Mouse (Mus musculus): Measurements from ENCODE around the gene Mcur1. TPM values are rescaled to one million over a fixed set of nuclear protein-coding genes. Genes with fewer than 3 reads are reported as not detected.

Gene Mcur1
- polyA plus RNA-seq, 1 experiment from 2014 or later = 21.5 TPM

DNA sequence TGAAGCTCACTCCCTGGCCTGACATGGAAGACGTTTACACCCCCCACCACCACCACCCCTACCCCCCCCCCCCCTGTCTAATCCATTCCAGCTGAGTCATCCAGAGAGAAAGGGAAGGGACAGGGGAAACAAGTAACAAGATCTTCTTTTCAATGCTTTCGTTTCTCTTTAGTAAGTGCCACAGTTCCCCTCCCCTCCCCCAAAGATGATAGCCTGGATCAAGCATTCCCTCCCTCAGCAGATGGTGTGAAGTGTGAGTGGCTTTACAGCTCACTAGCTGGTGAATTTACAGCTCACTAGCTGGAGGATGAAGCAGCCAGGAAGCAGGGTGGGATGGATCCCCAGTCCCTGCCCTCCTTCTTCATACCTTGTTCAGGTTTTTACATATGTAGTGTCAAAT, 63.3 kb downstream of the Mcur1 start:
- no peak overlapping the region for H3K9ac ChIP-seq (ENCODE audit: low read depth, low read length)
- no peaks in the 10 kb centered on the region for H3K27me3 ChIP-seq (ENCODE audit: control insufficient read depth, insufficient read depth, low read length)
- no peak overlapping the region for H3K4me2 ChIP-seq (replicated peaks; ENCODE audit: low read depth, low read length)
- 0% methylated on average over 2 of the region's 2 CpGs for WGBS
- no peak overlapping the region for H3K4me3 ChIP-seq (ENCODE audit: low read length)
- ATAC-seq (ENCODE audit: low FRiP score, low TSS enrichment) = peak; percentile 60
- no peak overlapping the region for H3K27ac ChIP-seq (ENCODE audit: low read depth, low read length)
- H3K36me3 ChIP-seq (ENCODE audit: control insufficient read depth, insufficient read depth, low read length) = no peaks in the 10 kb centered on the region
- peaks cover 3% of the 10 kb centered on the region; the same call in 1 of the 2 replicates for H3K4me1 ChIP-seq (ENCODE audit: control insufficient read depth, insufficient read depth, low read length)
- no peaks in the 10 kb centered on the region for H3K9me3 ChIP-seq (ENCODE audit: control insufficient read depth, low read length)

DNA sequence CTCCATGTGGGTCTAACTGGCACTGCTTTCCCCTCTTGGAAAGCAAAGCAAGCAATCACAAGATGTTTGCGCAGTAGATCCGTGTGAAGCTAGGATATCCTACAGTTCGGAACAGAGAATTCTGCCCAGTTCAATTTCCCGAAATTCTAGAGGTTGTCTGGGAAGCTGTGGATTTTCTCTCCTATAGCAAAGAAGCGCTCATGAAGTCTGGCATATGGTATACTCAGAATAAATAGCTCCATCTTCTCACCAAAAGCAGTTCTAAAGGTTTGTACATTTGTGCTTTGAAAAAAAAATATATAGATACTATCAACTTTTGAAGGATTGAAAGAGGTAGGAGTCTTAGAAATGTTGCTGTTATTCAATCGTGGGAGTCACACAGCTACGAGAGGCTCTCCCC, 64.3 kb downstream of the Mcur1 start:
- WGBS = 84% methylated on average over 7 of the region's 7 CpGs
- no peaks in the 10 kb centered on the region for H3K9me3 ChIP-seq (ENCODE audit: control insufficient read depth, low read length)
- H3K4me1 ChIP-seq (ENCODE audit: control insufficient read depth, insufficient read depth, low read length) = peaks cover 3% of the 10 kb centered on the region; the same call in 1 of the 2 replicates
- H3K4me3 ChIP-seq (ENCODE audit: low read length) = no peak overlapping the region
- no peak overlapping the region for H3K27ac ChIP-seq (ENCODE audit: low read depth, low read length)
- H3K9ac ChIP-seq (ENCODE audit: low read depth, low read length) = no peak overlapping the region
- H3K4me2 ChIP-seq (replicated peaks; ENCODE audit: low read depth, low read length) = no peak overlapping the region
- ATAC-seq (ENCODE audit: low FRiP score, low TSS enrichment) = no peak
- H3K27me3 ChIP-seq (ENCODE audit: control insufficient read depth, insufficient read depth, low read length) = no peaks in the 10 kb centered on the region
- no peaks in the 10 kb centered on the region for H3K36me3 ChIP-seq (ENCODE audit: control insufficient read depth, insufficient read depth, low read length)

DNA sequence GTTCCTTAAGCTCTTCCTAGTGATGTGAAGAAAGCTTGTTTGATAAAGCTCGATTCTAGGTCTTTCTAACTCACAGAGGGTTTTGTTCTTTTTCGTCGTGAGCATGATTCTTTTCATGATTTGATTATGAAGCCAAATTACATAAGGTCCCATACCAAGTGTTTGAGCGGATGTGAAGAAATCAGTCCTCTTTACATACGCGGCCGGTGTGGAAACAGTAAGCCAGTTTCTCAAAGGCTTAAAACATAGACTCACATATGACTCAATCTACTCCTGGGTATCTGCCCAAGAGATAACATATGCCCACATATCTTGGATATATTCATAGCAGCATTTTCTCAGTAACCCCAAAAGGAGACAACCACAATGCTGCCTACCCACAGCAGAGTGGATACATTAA, 66.3 kb downstream of the Mcur1 start:
- H3K9me3 ChIP-seq (ENCODE audit: control insufficient read depth, low read length) = no peaks in the 10 kb centered on the region
- H3K9ac ChIP-seq (ENCODE audit: low read depth, low read length) = no peak overlapping the region
- no peaks in the 10 kb centered on the region for H3K36me3 ChIP-seq (ENCODE audit: control insufficient read depth, insufficient read depth, low read length)
- no peaks in the 10 kb centered on the region for H3K27me3 ChIP-seq (ENCODE audit: control insufficient read depth, insufficient read depth, low read length)
- no peak overlapping the region for H3K4me3 ChIP-seq (ENCODE audit: low read length)
- no peak overlapping the region for H3K4me2 ChIP-seq (replicated peaks; ENCODE audit: low read depth, low read length)
- 95% methylated on average over 7 of the region's 7 CpGs for WGBS
- no peak overlapping the region for H3K27ac ChIP-seq (ENCODE audit: low read depth, low read length)
- peaks cover 3% of the 10 kb centered on the region; the same call in 1 of the 2 replicates for H3K4me1 ChIP-seq (ENCODE audit: control insufficient read depth, insufficient read depth, low read length)
- ATAC-seq (ENCODE audit: low FRiP score, low TSS enrichment) = no peak

DNA sequence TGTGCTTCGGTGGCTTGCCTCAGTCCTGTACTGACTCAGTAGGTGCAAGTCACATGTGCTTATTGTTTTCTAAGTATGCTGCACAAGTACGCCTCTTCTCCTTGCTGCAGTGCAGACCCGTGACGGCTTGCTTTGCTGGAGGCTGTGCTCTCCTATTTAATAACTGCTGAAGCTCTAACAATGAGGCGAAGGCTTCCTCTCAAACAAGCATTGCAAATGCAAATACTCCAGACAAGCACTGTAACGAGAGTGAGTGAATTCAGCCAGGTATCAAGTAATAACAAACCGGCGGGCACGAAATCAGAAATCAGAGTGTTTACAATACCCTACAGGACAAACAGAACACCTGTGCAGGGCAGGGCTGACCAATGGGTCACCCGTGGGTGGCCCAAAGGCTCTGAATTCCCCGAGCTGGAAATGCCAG, 66.9 kb downstream of the Mcur1 start:
- no peak overlapping the region for H3K4me2 ChIP-seq (replicated peaks; ENCODE audit: low read depth, low read length)
- H3K36me3 ChIP-seq (ENCODE audit: control insufficient read depth, insufficient read depth, low read length) = no peaks in the 10 kb centered on the region
- H3K4me3 ChIP-seq (ENCODE audit: low read length) = no peak overlapping the region
- H3K4me1 ChIP-seq (ENCODE audit: control insufficient read depth, insufficient read depth, low read length) = peaks cover 3% of the 10 kb centered on the region; the same call in 1 of the 2 replicates
- WGBS = 67% methylated on average over 11 of the region's 11 CpGs
- no peak overlapping the region for H3K27ac ChIP-seq (ENCODE audit: low read depth, low read length)
- no peaks in the 10 kb centered on the region for H3K9me3 ChIP-seq (ENCODE audit: control insufficient read depth, low read length)
- no peak for ATAC-seq (ENCODE audit: low FRiP score, low TSS enrichment)
- H3K27me3 ChIP-seq (ENCODE audit: control insufficient read depth, insufficient read depth, low read length) = no peaks in the 10 kb centered on the region
- H3K9ac ChIP-seq (ENCODE audit: low read depth, low read length) = no peak overlapping the region

Other genes with a start within 250 kb of the Mcur1 start
- gene Sirt5, start 194.7 kb downstream of the Mcur1 start, polyA plus RNA-seq (2014; fragmentation: Nextera tagmentation; extraction: Ambion mirVana) = 15.6 and 19.1 TPM in 2 replicates
- gene Nol7, start 161.8 kb downstream of the Mcur1 start, polyA plus RNA-seq (2014; fragmentation: Nextera tagmentation; extraction: Ambion mirVana) = 144 and 166 TPM in 2 replicates
- gene Ranbp9, start 78.9 kb downstream of the Mcur1 start, polyA plus RNA-seq (2014; fragmentation: Nextera tagmentation; extraction: Ambion mirVana) = 15.1 and 21.1 TPM in 2 replicates
- 1.5 and 1.9 TPM in 2 replicates for gene Rnf182, start 55.5 kb upstream of the Mcur1 start, polyA plus RNA-seq (2014; fragmentation: Nextera tagmentation; extraction: Ambion mirVana)
- gene Cd83, start 224.6 kb upstream of the Mcur1 start, polyA plus RNA-seq (2014; fragmentation: Nextera tagmentation; extraction: Ambion mirVana) = 26.8 and 34.6 TPM in 2 replicates

All from kidney, embryonic 14.5 days (tissue).